Mouse (Mus musculus): ENCODE data around the gene Idnk.

Idnk gene

GRCm38 (mm10) chr13:58157447-58158098, at the start of gene Idnk:
Idnk (plus strand) TSS chr13:58157649.
- DNase-seq (ENCODE audit: low read depth in 2 of 2, low spot score in 2 of 2), result peak; percentile 51

- no peak for DNase-seq (ENCODE audit: low read depth in 2 of 2, low spot score in 2 of 2)
These were observed 46.1 kb upstream of the Idnk start for GRCm38 (mm10) chr13:58111306-58111705.

- no peak for DNase-seq (ENCODE audit: low read depth in 2 of 2, low spot score in 2 of 2)
These were observed 45.3 kb upstream of the Idnk start for GRCm38 (mm10) chr13:58112191-58112590.

- DNase-seq (ENCODE audit: low read depth in 2 of 2, low spot score in 2 of 2), result no peak
These were observed 44.8 kb upstream of the Idnk start for GRCm38 (mm10) chr13:58112601-58113041.

- DNase-seq (ENCODE audit: low read depth in 2 of 2, low spot score in 2 of 2), result peak; percentile 45 to 70
These were observed 44.2 kb upstream of the Idnk start, which contains the start of gene Klhl3 for GRCm38 (mm10) chr13:58113061-58113900. Klhl3 (minus strand) TSS chr13:58113592.

- no peak for DNase-seq (ENCODE audit: low read depth in 2 of 2, low spot score in 2 of 2)
These were observed 42.2 kb upstream of the Idnk start for GRCm38 (mm10) chr13:58115227-58115626.

- DNase-seq (ENCODE audit: low read depth in 2 of 2, low spot score in 2 of 2), result no peak
These were observed 40.6 kb upstream of the Idnk start for GRCm38 (mm10) chr13:58116801-58117200.

GRCm38 (mm10) chr13:58117318-58118017, 40.0 kb upstream of the Idnk start:
- peak; percentile 72 to 73 for DNase-seq (ENCODE audit: low read depth in 2 of 2, low spot score in 2 of 2)

GRCm38 (mm10) chr13:58122786-58123297, 34.6 kb upstream of the Idnk start:
- no peak for DNase-seq (ENCODE audit: low read depth in 2 of 2, low spot score in 2 of 2)

GRCm38 (mm10) chr13:58123381-58123780, 34.1 kb upstream of the Idnk start:
- no peak for DNase-seq (ENCODE audit: low read depth in 2 of 2, low spot score in 2 of 2)

- no peak for DNase-seq (ENCODE audit: low read depth in 2 of 2, low spot score in 2 of 2)
These were observed 33.2 kb upstream of the Idnk start for GRCm38 (mm10) chr13:58124278-58124677.

GRCm38 (mm10) chr13:58124989-58125388, 32.5 kb upstream of the Idnk start:
- no peak for DNase-seq (ENCODE audit: low read depth in 2 of 2, low spot score in 2 of 2)

GRCm38 (mm10) chr13:58126126-58126525, 31.3 kb upstream of the Idnk start:
- DNase-seq (ENCODE audit: low read depth in 2 of 2, low spot score in 2 of 2), result peak; percentile 42 to 67

- DNase-seq (ENCODE audit: low read depth in 2 of 2, low spot score in 2 of 2), result no peak
These were observed 30.3 kb upstream of the Idnk start for GRCm38 (mm10) chr13:58126862-58127765.

- peak in 1 of 2 experiments; percentile 52 for DNase-seq (ENCODE audit: low read depth in 2 of 2, low spot score in 2 of 2)
These were observed 29.6 kb upstream of the Idnk start for GRCm38 (mm10) chr13:58127766-58128361.

- peak; percentile 92 to 93 for DNase-seq (ENCODE audit: low read depth in 2 of 2, low spot score in 2 of 2)
These were observed 29.1 kb upstream of the Idnk start, which contains the start of gene Hnrnpa0 for GRCm38 (mm10) chr13:58128396-58128767. Hnrnpa0 (minus strand) TSS chr13:58128556.

GRCm38 (mm10) chr13:58128768-58129671, 28.4 kb upstream of the Idnk start:
- DNase-seq (ENCODE audit: low read depth in 2 of 2, low spot score in 2 of 2), result peak; percentile 87 to 91

GRCm38 (mm10) chr13:58129687-58130246, 27.7 kb upstream of the Idnk start:
- no peak for DNase-seq (ENCODE audit: low read depth in 2 of 2, low spot score in 2 of 2)

GRCm38 (mm10) chr13:58131692-58132091, 25.8 kb upstream of the Idnk start:
- DNase-seq (ENCODE audit: low read depth in 2 of 2, low spot score in 2 of 2), result no peak
